ENCODE assay signal across 16 mouse cellular contexts in the genomic region with DNA sequence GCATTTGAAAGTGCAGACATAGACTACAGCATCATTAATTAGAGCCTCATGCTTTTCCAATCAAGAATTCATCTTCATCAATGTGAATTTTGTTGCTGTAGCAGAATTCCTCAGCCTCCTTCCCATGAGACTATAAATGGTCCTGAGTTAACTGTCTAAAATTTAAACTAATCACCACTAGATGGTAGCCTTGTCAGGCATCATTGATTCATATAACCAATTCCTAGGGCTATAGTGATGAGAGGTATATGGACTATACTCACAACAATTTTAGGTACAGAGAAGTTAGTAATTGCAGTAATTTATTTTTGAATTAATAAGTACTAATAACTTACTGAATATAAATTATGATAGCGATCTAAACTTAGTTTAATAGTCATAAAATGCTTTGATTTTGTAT.
A peak's percentile ranks its signal among the peaks of the same experiment; 100 is the strongest.
DNase-seq lines count a peak whose midpoint lies in the region; ATAC-seq lines count a peak whose summit lies in the region.
"Had no signal": no experiment of that assay in that cellular context is flagged by ENCODE, and none has a peak within 500 bp of the region (broad histone marks: within the 10 kb centered on the region; RNA-seq: fewer than 3 reads in every experiment).

No protein-coding gene starts in this region.

- no peak overlapping the region for H3K4me3 ChIP-seq in hindbrain, embryonic 14.5 days (replicated peaks; ENCODE audit: low read length)
- no peak overlapping the region for H3K4me3 ChIP-seq in hindbrain, embryonic 11.5 days (ENCODE audit: low read depth, low read length)
- H3K4me3 ChIP-seq in midbrain, embryonic 14.5 days (replicated peaks; ENCODE audit: low read depth, low read length), result no peak overlapping the region
- no peak overlapping the region for H3K4me3 ChIP-seq in midbrain, embryonic 15.5 days
- no peak overlapping the region for H3K4me3 ChIP-seq in forebrain, embryonic 12.5 days (replicated peaks)
- H3K4me3 ChIP-seq: heart, embryonic 10.5 days; hindbrain, embryonic 12.5 days; liver, embryonic 12.5 days had no signal

- ATAC-seq in hindbrain, embryonic 14.5 days (ENCODE audit: low FRiP score), result no peak
- no peak for ATAC-seq in hindbrain, embryonic 11.5 days (ENCODE audit: low FRiP score)
- no peak for ATAC-seq in midbrain, embryonic 14.5 days (ENCODE audit: low FRiP score, low TSS enrichment)
- no peak for ATAC-seq in midbrain, embryonic 15.5 days (replicated peaks)
- 0 out of 2 replicates have a peak, but pooled peaks have one; percentile 44 for ATAC-seq in forebrain, embryonic 12.5 days (ENCODE audit: low FRiP score)
- ATAC-seq: liver, embryonic 12.5 days; Patski had no signal

- no peaks in the 10 kb centered on the region for H3K9me3 ChIP-seq in hindbrain, embryonic 14.5 days (ENCODE audit: control insufficient read depth, low read length)
- no peaks in the 10 kb centered on the region for H3K9me3 ChIP-seq in hindbrain, embryonic 11.5 days (ENCODE audit: control insufficient read depth, low read length)
- no peaks in the 10 kb centered on the region for H3K9me3 ChIP-seq in midbrain, embryonic 14.5 days (ENCODE audit: control insufficient read depth, low read length)
- no peaks in the 10 kb centered on the region for H3K9me3 ChIP-seq in midbrain, embryonic 15.5 days
- H3K9me3 ChIP-seq in forebrain, embryonic 12.5 days, result no peaks in the 10 kb centered on the region
- H3K9me3 ChIP-seq: heart, embryonic 10.5 days; hindbrain, embryonic 12.5 days; liver, embryonic 12.5 days had no signal

- WGBS in hindbrain, embryonic 14.5 days, result 48% methylated on average over 1 of the region's 1 CpGs
- WGBS in hindbrain, embryonic 11.5 days, result 41% methylated on average over 1 of the region's 1 CpGs
- WGBS in midbrain, embryonic 14.5 days, result 47% methylated on average over 1 of the region's 1 CpGs
- WGBS in midbrain, embryonic 15.5 days, result 49% methylated on average over 1 of the region's 1 CpGs
- WGBS in forebrain, embryonic 12.5 days, result 59% methylated on average over 1 of the region's 1 CpGs

- DNase-seq in hindbrain, embryonic 14.5 days (ENCODE audit: low spot score), result peak; percentile 68
- no peak for DNase-seq in hindbrain, embryonic 11.5 days (ENCODE audit: low spot score)
- peak; percentile 74 for DNase-seq in midbrain, embryonic 14.5 days
- no peak for DNase-seq in heart, adult 9 months (ENCODE audit: low spot score in 2 of 2)
- no peak for DNase-seq in urinary bladder, adult 18-20 months (ENCODE audit: low spot score in 2 of 2)
- no peak for DNase-seq in heart, postnatal 36 days
- DNase-seq: adrenal gland, postnatal 10 days; cerebellum, adult 11 months; kidney, postnatal 25 days; lung, postnatal 14 days had no signal

- H3K4me1 ChIP-seq in hindbrain, embryonic 14.5 days (replicated peaks; ENCODE audit: control insufficient read depth, insufficient read depth, low read length), result no peaks in the 10 kb centered on the region
- no peaks in the 10 kb centered on the region for H3K4me1 ChIP-seq in hindbrain, embryonic 11.5 days (replicated peaks; ENCODE audit: control insufficient read depth, insufficient read depth, low read length)
- no peaks in the 10 kb centered on the region for H3K4me1 ChIP-seq in midbrain, embryonic 14.5 days (ENCODE audit: control insufficient read depth, insufficient read depth, low read length)
- no peaks in the 10 kb centered on the region for H3K4me1 ChIP-seq in midbrain, embryonic 15.5 days
- H3K4me1 ChIP-seq in forebrain, embryonic 12.5 days, result no peaks in the 10 kb centered on the region
- H3K4me1 ChIP-seq: heart, embryonic 10.5 days; hindbrain, embryonic 12.5 days; liver, embryonic 12.5 days had no signal

- H3K27me3 ChIP-seq in hindbrain, embryonic 14.5 days (ENCODE audit: control insufficient read depth, insufficient read depth, low read length), result no peaks in the 10 kb centered on the region
- no peaks in the 10 kb centered on the region for H3K27me3 ChIP-seq in hindbrain, embryonic 11.5 days (ENCODE audit: control insufficient read depth, insufficient read depth, low read length)
- H3K27me3 ChIP-seq in midbrain, embryonic 14.5 days (ENCODE audit: control insufficient read depth, insufficient read depth, low read length), result no peaks in the 10 kb centered on the region
- no peaks in the 10 kb centered on the region for H3K27me3 ChIP-seq in midbrain, embryonic 15.5 days (replicated peaks)
- no peaks in the 10 kb centered on the region for H3K27me3 ChIP-seq in forebrain, embryonic 12.5 days
- H3K27me3 ChIP-seq: hindbrain, embryonic 12.5 days; liver, embryonic 12.5 days; Patski had no signal

- no peak overlapping the region for H3K9ac ChIP-seq in hindbrain, embryonic 14.5 days
- no peak overlapping the region for H3K9ac ChIP-seq in hindbrain, embryonic 11.5 days (ENCODE audit: low read depth, low read length)
- no peak overlapping the region for H3K9ac ChIP-seq in midbrain, embryonic 14.5 days (replicated peaks; ENCODE audit: low read length)
- no peak overlapping the region for H3K9ac ChIP-seq in midbrain, embryonic 15.5 days
- no peak overlapping the region for H3K9ac ChIP-seq in forebrain, embryonic 12.5 days
- H3K9ac ChIP-seq: hindbrain, embryonic 12.5 days; liver, embryonic 12.5 days had no signal

- no peak overlapping the region for H3K4me2 ChIP-seq in hindbrain, embryonic 14.5 days (replicated peaks)
- H3K4me2 ChIP-seq in hindbrain, embryonic 11.5 days (replicated peaks; ENCODE audit: low read depth, low read length), result no peak overlapping the region
- H3K4me2 ChIP-seq in midbrain, embryonic 14.5 days (ENCODE audit: low read length), result no peak overlapping the region
- H3K4me2 ChIP-seq in midbrain, embryonic 15.5 days, result no peak overlapping the region
- no peak overlapping the region for H3K4me2 ChIP-seq in forebrain, embryonic 12.5 days
- H3K4me2 ChIP-seq: hindbrain, embryonic 12.5 days; liver, embryonic 12.5 days had no signal

- intact Hi-C loops in heart, postnatal 36 days (cut with DNase I), result no loop called here

- no peak overlapping the region for H3K27ac ChIP-seq in hindbrain, embryonic 14.5 days
- no peak overlapping the region for H3K27ac ChIP-seq in hindbrain, embryonic 11.5 days (ENCODE audit: low read depth, low read length)
- no peak overlapping the region for H3K27ac ChIP-seq in midbrain, embryonic 14.5 days (replicated peaks; ENCODE audit: low read depth, low read length)
- H3K27ac ChIP-seq in midbrain, embryonic 15.5 days, result no peak overlapping the region
- no peak overlapping the region for H3K27ac ChIP-seq in forebrain, embryonic 12.5 days
- H3K27ac ChIP-seq: heart, embryonic 10.5 days; hindbrain, embryonic 12.5 days; liver, embryonic 12.5 days had no signal

- no peaks in the 10 kb centered on the region for H3K36me3 ChIP-seq in hindbrain, embryonic 14.5 days (replicated peaks; ENCODE audit: control insufficient read depth, insufficient read depth)
- H3K36me3 ChIP-seq in hindbrain, embryonic 11.5 days (ENCODE audit: control insufficient read depth, insufficient read depth, low read length), result no peaks in the 10 kb centered on the region
- no peaks in the 10 kb centered on the region for H3K36me3 ChIP-seq in midbrain, embryonic 14.5 days (ENCODE audit: control insufficient read depth, insufficient read depth, low read length)
- H3K36me3 ChIP-seq in midbrain, embryonic 15.5 days (replicated peaks), result no peaks in the 10 kb centered on the region
- no peaks in the 10 kb centered on the region for H3K36me3 ChIP-seq in forebrain, embryonic 12.5 days (replicated peaks)
- H3K36me3 ChIP-seq: heart, embryonic 10.5 days; hindbrain, embryonic 12.5 days; liver, embryonic 12.5 days had no signal

Comparison
In these comparisons a context has a peak if more than half of its experiments do, and no peak if none do; other contexts are left out.
1. DNase-seq: peak in hindbrain, embryonic 14.5 days (single experiment) and midbrain, embryonic 14.5 days (single experiment); none in hindbrain, embryonic 11.5 days (single experiment), heart, adult 9 months (0 of 2), urinary bladder, adult 18-20 months (0 of 2) and heart, postnatal 36 days (0 of 2).